Mouse (Mus musculus) G1E (cell line): ENCODE measurements at regions not wholly inside any gene's neighbourhood (a gene's known extent, or its start where the extent isn't known, plus 50 kb on each side); places are given as distances from the start of the nearest gene placed in this dataset.

ENCODE experiments used
- CTCF ChIP-seq: IDR thresholded peaks from 2 replicates; pipeline ENCODE4 v1.5.1; 2012; ENCODE audit warnings: low read depth, low read length, inconsistent platforms, mixed read lengths
- GATA1 ChIP-seq: IDR thresholded peaks from 2 replicates; pipeline ENCODE4 v1.6.1; 2012; ENCODE audit warnings: borderline replicate concordance, low read length, inconsistent platforms, mixed read lengths

DNA sequence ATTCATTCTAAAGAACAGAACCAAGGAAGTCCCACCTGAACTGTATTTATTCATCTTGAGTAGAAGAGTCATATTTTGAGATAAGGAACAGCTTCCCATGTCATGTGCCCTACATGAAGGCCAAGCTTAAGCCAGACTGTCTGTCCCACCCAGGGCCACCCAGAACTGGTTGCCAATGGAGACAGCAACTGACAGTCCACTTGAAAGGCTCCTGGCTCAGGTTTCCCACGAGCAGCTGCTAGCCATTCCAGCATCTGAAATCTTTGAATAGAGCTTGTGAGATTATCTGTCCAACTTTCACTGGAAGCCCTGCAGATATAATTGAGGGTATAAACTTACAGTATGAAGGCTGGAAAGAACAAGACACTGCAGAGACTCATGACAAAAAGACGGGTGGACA, 1510.6 kb downstream of the Slc22a22 start:
- TF ChIP-seq CTCF (no peak), GATA1 (no peak)
